Mouse (Mus musculus): ENCODE measurements around the gene Pskh1.

The Pskh1 gene

DNA sequence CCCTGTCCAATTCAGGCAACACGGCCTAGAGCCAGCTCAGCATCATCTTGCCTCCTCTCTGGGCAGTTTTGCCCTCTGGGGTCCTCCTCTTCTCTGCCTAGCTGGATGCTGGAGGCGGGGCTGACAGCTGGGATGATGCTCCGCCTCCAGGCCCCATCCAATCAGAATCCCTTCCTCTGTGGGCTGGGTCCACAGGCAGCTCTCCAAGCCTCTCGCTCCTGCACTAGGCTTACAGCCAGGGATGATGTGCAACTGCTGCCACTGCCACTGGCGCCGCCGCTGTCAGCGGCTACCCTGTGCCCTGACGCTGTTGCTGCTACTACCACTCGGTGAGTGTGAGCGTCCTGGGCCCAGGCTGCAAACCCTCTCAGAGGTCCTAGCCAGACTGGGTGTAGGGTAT lies 6.9 kb upstream of the Pskh1 start, which contains the start of gene Nrn1l:
Gene Nrn1l (plus strand): TSS at position 229 of the 400 bp plus-strand sequence.
- DNase-seq (ENCODE audit: low spot score), result no peak

GRCm38 (mm10) chr8:105897801-105898480 lies 2.3 kb upstream of the Pskh1 start:
- no peak for DNase-seq (ENCODE audit: low spot score)

DNA sequence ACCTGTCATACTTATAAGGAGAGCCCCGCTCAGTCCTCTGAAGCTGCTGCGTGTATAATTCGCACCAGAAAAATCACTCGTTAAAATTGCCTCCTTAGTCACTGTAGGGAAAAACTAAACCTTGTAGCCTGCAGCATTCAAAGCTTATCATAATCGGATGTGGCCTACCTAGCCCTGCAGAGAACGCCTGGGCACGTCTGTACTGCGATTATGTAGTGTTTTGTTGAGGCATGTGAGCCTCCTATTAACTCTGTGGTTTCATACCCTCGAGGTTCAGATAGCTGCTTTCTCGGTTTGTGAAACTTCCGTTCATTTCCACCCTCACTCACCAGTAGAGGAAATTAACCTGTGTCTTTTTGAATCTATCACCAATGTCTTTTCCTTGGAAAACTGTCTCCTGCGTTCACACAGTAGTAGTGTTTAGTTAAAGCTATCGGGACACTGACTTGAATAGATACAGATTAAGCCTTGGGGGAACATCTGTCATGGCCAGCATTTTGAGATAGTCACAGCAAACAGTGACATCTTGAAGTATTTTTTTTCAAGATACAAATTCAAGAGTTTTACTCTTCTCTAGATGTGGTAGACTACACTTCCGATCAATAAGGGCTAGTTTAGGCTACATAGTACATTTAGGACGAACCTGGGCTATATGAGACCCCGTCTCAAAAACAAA lies 838 bp downstream of the Pskh1 start:
- peak; percentile 59 for DNase-seq (ENCODE audit: low spot score)

- no peak for DNase-seq (ENCODE audit: low spot score)
Observed at GRCm38 (mm10) chr8:105919390-105919789, 19.1 kb downstream of the Pskh1 start.

DNA sequence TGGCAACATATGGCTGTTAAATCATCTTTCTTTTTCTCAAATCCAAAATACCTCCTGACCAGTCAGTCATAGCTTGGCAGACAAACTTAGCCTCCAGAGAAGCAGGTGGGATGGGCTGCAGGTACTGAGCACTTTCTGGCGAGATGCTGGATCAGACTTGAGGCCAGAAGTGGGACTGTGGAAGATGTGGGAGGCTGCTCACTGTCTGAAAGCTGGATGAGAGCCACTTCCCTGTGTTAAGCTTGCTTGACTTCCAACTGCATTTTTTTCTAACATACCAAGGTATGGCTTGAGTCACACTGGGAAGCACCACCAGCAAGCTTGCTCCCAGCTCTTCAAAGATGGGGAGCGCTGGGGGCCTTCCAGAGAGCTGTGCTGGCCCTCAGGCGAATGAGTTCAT lies 24.9 kb downstream of the Pskh1 start:
- DNase-seq (ENCODE audit: low spot score), result no peak

GRCm38 (mm10) chr8:105930602-105931001 lies 30.4 kb downstream of the Pskh1 start:
- DNase-seq (ENCODE audit: low spot score), result peak; percentile 69

GRCm38 (mm10) chr8:105931271-105931670 lies 31.0 kb downstream of the Pskh1 start:
- no peak for DNase-seq (ENCODE audit: low spot score)

- DNase-seq (ENCODE audit: low spot score), result no peak
Observed at GRCm38 (mm10) chr8:105932525-105932924, 32.3 kb downstream of the Pskh1 start.

- no peak for DNase-seq (ENCODE audit: low spot score)
Observed at GRCm38 (mm10) chr8:105933762-105934161, 33.5 kb downstream of the Pskh1 start, which contains the start of gene Ctrl. Gene Ctrl (minus strand): TSS chr8:105933862.

DNA sequence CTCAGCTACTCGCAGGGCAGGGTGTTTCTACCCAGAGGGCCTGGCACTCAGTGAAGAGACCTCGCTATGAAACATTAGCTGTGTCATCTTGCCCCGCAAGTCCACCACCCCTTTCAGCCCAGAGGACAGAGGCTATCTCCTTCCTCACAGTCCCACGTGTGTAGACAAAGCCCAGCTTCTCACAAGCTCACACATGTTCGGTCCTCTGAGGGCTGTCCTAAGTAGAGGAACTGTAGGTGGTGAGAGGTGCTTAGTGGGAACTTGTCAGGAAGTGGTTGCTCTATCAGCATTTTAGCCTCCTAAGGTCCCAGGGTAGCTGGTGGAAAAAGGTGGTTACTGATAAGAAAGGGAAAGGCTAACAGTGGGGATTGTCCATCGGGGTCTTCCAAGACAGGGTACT lies 34.9 kb downstream of the Pskh1 start:
- peak; percentile 23 for DNase-seq (ENCODE audit: low spot score)

- DNase-seq (ENCODE audit: low spot score), result no peak
Observed at GRCm38 (mm10) chr8:105935863-105936603, 35.8 kb downstream of the Pskh1 start.

DNA sequence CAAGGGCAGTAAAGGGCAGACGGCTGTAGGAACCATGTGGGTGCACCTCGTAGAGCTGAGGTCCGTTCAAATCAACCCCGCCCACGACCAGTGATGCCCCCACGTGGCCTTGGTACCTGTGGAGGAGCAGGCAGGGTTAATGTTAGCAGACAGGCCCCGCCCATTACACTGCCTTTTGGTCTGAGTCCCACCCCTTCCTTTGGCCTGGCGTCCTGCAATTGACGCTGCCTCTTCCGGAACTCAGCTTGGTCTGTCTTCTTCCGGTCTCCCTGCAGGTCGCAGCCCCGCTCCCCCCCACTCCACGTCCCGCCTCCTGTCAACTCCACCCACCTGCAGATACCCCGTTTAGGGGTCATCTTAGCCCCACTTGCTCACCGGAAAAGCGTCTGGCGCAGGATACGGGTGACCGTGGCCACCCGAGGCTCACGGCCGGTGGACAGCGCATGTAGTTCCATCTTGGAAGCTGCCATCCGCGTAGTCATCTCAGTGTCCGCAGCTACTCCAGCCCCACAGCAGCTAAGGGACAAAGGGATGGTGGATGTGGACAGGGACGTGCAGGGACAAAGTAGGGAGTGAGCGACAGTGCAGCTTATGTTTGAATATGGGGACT lies 36.7 kb downstream of the Pskh1 start:
- peak; percentile 81 for DNase-seq (ENCODE audit: low spot score)

DNA sequence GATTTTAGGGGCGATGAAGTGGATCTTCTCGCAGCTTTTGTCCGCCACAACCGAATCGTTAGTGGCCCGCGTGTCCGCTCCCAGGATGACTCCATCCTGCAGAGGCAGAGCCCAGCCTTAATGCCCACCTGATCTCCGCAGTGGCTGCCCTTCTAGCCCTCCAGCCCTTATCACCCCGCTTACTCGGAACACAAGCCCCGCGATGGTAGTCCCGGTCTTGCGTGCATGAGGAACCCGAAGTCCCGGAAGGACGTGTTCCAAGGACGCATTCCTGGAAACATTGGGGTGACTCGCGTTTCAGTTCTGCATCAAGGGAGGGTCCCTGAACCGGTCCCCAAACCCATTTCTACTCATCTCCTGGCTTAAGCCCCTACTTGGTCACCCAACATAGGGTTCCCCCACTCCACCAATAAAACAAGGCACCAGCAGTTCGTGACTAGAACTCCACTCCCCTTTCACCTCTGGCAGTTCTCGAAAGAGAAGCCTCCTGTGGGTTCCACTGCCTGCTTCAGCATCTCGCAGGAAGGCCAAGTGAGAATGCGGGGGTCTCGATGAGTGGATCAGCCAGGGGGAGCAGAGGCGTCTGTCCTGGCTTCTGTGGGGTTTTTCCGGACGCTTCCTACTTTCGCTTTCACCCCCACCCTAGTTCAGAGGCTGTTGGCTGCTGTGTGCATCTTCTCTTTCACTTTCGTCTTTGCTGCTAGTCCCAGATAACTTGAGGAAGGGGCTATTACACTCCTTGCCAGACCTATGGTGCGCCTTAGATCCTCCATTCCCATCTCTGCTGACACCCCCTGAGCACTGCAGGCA lies 37.5 kb downstream of the Pskh1 start:
- DNase-seq (ENCODE audit: low spot score), result peak; percentile 43

DNA sequence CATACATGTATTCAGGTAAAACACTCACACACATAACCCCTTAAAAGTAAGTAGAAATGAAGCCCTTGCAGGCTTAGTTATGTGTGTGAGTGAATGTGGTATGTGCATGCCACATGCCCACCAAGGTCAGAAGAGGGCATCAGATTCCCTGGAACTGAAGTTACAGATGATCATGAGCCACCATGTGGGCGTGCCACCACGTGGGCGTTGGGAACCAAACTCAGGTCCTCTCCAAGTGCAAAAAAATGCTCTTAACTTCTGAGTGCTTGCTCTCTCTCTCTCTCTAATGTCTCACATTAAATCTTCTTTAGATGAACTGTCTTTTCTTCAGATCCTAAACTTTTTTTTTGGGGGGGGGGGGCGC lies 38.0 kb downstream of the Pskh1 start, which contains the start of gene Psmb10:
Gene Psmb10 (minus strand): TSS at position 139 of the 364 bp plus-strand sequence.
- DNase-seq (ENCODE audit: low spot score), result peak; percentile 68

- DNase-seq (ENCODE audit: low spot score), result no peak
Observed at GRCm38 (mm10) chr8:105942026-105942425, 41.8 kb downstream of the Pskh1 start.

DNA sequence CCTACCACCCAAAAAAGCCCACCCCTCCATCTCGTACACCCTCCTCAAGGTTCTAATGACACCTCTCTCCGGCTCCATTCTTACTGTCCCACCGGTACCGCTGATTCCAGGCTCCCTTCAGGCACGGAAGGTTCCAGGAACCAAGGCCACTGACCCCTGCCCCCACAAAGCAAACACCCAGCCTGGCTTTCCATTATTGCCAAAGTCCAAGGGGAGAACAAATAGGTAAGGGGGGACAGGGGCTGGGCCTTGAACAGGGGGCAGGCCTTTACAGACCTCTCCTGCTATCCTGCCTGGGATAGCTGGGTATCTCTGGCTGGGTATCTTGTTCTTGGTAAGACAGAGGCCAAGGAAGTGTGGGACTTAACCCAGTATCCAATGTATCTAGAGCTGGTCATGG lies 42.3 kb downstream of the Pskh1 start:
- no peak for DNase-seq (ENCODE audit: low spot score)

GRCm38 (mm10) chr8:105943321-105943739 lies 43.1 kb downstream of the Pskh1 start, which contains the start of gene Lcat:
Gene Lcat (minus strand): TSS chr8:105943382.
- DNase-seq (ENCODE audit: low spot score), result no peak

DNA sequence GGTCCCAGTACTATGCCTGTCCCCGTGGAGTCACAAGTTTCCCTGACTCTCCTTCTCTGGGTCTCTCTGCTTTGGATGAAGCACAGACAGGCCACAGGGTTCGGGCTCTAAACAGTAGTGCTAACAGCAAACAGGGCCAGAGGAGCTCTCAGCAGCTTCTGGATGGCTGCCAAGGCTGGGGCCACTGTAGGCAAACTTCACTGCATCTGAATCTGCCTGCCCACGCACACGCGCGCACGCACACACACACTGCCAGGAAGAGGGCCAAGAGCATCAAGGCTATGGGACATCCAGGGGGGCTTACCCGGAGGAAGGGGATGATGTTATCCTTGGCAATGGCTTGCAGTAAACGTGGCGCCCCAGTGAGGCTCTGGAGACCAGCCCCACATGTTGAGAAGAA lies 49.1 kb downstream of the Pskh1 start:
- DNase-seq (ENCODE audit: low spot score), result no peak

DNA sequence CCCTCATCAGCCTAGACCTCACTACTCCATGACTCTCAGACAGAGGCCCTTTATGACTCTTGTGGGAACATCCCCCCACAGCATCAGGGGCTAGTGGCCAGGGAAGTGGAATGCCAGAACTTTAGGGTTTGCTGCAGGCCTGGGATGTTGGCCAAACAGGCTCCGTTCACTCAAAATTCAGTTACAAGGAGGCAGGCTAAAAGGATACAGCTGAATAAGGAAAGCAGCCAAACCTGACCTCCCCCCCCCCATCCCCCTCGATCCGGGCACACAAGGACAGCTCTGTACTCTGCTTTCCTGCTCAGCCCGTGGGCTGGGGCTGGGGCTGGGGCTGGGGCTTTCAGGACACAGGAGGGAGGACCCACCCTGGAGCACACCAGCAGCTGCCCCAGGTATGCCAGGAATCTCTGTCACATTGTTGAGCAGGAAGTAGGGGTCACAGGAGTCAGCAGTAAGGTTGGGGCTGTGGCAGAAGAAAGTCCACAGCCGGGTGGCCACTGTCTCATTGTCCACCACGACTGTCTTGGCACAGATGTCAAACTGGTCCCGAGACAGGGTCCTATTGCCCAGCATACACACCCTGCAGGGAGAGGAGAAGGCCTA lies 50.9 kb downstream of the Pskh1 start:
- DNase-seq (ENCODE audit: low spot score), result no peak

DNA sequence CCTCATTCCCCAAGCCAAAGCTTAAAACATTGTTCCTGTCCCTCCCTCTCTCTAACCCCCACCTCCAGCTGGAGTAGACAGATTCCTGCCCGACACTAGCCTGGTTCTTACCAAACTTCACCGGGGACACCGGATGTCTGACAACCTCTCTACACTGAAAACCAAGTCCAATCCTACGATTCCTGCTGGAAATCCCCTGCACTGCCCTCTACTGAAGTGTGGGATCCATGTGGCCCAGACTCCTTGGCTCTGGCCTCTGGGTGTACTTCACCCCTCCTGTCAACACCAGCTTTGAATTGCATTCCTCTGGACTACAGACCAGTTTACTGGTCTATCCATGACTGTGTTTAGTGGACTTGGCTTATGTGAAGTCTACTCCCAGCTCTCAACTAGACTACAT lies 56.3 kb downstream of the Pskh1 start:
- DNase-seq (ENCODE audit: low spot score), result no peak

DNA sequence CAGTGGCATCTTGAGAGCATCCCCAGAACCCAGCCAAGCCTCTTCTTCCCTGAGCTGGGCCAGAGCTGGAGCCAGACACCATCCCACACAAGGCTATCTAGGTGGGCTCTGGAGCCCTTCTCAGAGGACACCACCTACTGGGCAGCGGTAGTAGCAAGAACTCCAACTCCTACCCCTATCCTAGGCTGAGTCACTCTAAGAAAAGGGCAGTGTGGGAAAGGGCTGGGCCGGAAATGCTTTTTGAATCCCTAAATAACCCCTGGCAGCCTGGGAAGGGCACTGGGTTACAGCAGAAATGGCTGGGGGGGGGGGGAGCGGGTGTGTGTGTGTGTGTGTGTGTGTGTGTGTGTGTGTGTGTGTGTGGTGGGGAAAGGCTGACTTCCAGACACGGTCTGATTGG lies 57.6 kb downstream of the Pskh1 start:
- DNase-seq (ENCODE audit: low spot score), result no peak
